Mouse (Mus musculus) MEL (cell line): ENCODE data around the gene Cracr2a.

Source experiments
- ELF1 ChIP-seq: IDR thresholded peaks from 2 replicates; pipeline ENCODE4 v1.6.1; 2014; ENCODE audit warnings: low read depth, mild to moderate bottlenecking, inconsistent platforms, low read length, improper control_type of control experiment, moderate library complexity
- POLR2A ChIP-seq, 2 experiments: IDR thresholded peaks; 2 replicates each; pipeline ENCODE4 v1.6.1; 2011 to 2012; ENCODE audit warnings: low read length in 2 of 2, mild to moderate bottlenecking in 2 of 2, control low read depth in 1 of 2, improper control_type of control experiment in 1 of 2, low read depth in 1 of 2, moderate library complexity in 1 of 2; ENCODE audit not compliant: control insufficient read depth in 1 of 2, insufficient read depth in 1 of 2, poor library complexity in 1 of 2
- RAD21 ChIP-seq: IDR thresholded peaks from 2 replicates; pipeline ENCODE4 v1.6.1; 2011; ENCODE audit warnings: mild to moderate bottlenecking, low read depth, low read length, improper control_type of control experiment

DNA sequence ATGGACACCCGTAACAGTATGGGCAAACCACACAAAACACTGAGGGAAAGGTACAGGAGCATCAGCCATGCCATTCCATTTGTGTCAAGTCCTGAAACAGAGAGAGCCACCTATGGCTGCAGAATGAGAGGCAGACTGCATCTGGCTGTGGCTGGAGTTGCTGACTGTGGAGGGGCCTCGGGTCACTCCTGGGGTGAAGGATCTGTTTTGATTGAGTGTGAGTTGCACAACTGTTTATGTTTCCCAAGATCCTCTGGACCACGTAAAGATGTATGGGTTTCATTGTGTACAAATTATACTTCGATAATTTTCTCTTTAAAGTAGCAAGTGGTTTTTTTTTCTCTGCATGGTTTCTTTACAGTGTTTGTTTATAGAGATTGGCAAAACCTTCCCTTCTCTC lies 20.6 kb upstream of the Cracr2a start:
- no peak for TF ChIP-seq ELF1
- no peak for TF ChIP-seq RAD21
- TF ChIP-seq POLR2A (IDR thresholded peaks at IDR 0.05; ENCODE audit: control insufficient read depth in 1 of 2, insufficient read depth in 1 of 2, low read depth in 1 of 2, low read length in 2 of 2, poor library complexity in 1 of 2) = no peak
